Mouse (Mus musculus) spleen, postnatal 4 days (tissue): ENCODE data around the gene Srprb.
"Not testable (repeated sequence)": the region's sequence is repeated elsewhere in the genome, so short reads cannot be mapped to it uniquely, and the experiment has no call there.

ENCODE experiments used
- DNase-seq, 2 experiments: peaks; one replicate each; pipeline ENCODE4 v3.0.0; 2022; ENCODE audit warnings: low spot score in 2 of 2

Gene Srprb

GRCm38 (mm10) chr9:103212654-103213420 lies 10.9 kb upstream of the Srprb start:
- no peak for DNase-seq

- no peak for DNase-seq
Observed at GRCm38 (mm10) chr9:103208802-103209423, 7.0 kb upstream of the Srprb start.

- peak; percentile 67 to 82 for DNase-seq
Observed at GRCm38 (mm10) chr9:103207846-103208245, 5.9 kb upstream of the Srprb start.

- DNase-seq = no peak
Observed at GRCm38 (mm10) chr9:103205786-103206185, 3.8 kb upstream of the Srprb start.

GRCm38 (mm10) chr9:103188416-103188815 lies 13.5 kb downstream of the Srprb start:
- no peak for DNase-seq

GRCm38 (mm10) chr9:103186747-103187146 lies 15.2 kb downstream of the Srprb start:
- no peak for DNase-seq

- DNase-seq = no peak
Observed at GRCm38 (mm10) chr9:103185946-103186345, 16.0 kb downstream of the Srprb start.

GRCm38 (mm10) chr9:103184855-103185254 lies 17.1 kb downstream of the Srprb start:
- no peak for DNase-seq

- DNase-seq = no peak
Observed at GRCm38 (mm10) chr9:103181886-103182285, 20.1 kb downstream of the Srprb start.

- DNase-seq = peak; percentile 67 to 81
Observed at GRCm38 (mm10) chr9:103180807-103181565, 21.0 kb downstream of the Srprb start.

GRCm38 (mm10) chr9:103180303-103180702 lies 21.6 kb downstream of the Srprb start:
- no peak for DNase-seq

GRCm38 (mm10) chr9:103175692-103176091 lies 26.2 kb downstream of the Srprb start:
- no peak for DNase-seq

- no peak for DNase-seq
Observed at GRCm38 (mm10) chr9:103174771-103175519, 27.0 kb downstream of the Srprb start.

- no peak for DNase-seq
Observed at GRCm38 (mm10) chr9:103168771-103169170, 33.2 kb downstream of the Srprb start.

- no peak for DNase-seq
Observed at GRCm38 (mm10) chr9:103168046-103168445, 33.9 kb downstream of the Srprb start.

GRCm38 (mm10) chr9:103163806-103164205 lies 38.1 kb downstream of the Srprb start:
- DNase-seq = no peak

GRCm38 (mm10) chr9:103155158-103155557 lies 46.8 kb downstream of the Srprb start:
- DNase-seq = not testable (repeated sequence)

- no peak for DNase-seq
Observed at GRCm38 (mm10) chr9:103154568-103154967, 47.4 kb downstream of the Srprb start.

- DNase-seq = no peak
Observed at GRCm38 (mm10) chr9:103153286-103153685, 48.7 kb downstream of the Srprb start.

- no peak for DNase-seq
Observed at GRCm38 (mm10) chr9:103149074-103149799, 52.7 kb downstream of the Srprb start.

GRCm38 (mm10) chr9:103147103-103147502 lies 54.8 kb downstream of the Srprb start:
- no peak for DNase-seq
